Mouse (Mus musculus): Measurements from ENCODE around the gene Gm20388.

Gm20388 gene

DNA sequence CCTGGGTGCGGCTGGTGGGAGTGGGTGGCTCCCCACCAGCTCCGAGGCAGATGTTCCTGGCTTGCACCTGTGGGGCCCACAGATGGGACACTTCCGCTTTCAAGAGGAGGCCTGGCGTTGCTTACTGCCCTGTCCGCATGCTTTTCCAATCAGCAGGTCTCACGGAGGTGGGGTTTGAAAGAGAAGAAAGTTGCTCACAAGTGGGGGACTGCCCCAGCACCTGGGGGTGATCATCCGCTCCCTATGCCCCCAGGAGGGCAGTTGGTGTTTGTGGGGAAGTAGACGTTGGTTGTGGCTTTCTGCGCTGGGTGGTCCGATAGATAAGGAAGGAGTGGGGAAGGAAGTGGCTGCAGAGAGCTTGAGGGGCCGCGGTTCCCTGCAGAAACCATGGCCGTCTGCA, 2790.0 kb downstream of the Gm20388 start:
- DNase-seq = no peak

DNA sequence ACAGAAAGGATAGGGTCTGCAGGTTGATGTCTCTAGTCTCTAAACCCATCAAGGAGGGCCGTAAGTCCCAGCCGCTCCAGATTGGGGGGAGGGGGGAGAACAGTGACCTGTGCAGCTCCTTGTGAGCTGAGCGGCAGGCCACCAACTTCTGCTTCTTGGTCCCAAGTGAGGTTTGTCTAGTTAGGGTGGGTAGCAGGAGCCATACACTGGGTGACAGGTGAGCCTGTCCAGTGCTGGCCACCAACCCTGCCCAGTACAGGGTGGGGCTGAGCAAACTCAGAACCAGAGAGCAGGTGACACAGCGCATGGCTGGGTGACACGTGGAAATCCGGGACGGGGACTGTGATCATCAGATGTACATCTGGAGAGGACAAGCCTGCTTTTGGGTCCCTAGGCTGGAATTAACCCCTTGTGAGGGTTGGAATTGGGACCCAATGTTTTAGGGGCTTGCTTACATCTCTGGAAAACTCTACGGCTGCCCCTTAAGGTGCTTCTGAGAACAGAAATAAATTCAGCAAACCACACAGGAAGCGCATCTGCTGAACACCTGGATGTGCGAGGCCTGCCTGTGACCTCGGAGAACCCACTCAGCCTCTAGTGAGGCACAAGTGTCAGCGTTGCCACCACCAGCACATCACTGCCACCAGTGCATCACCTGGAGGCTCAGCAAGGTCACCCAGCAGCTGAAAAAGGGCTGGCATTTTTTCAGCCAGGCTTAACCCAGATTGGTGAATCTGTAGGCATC, 2791.0 kb downstream of the Gm20388 start:
- DNase-seq = no peak

DNA sequence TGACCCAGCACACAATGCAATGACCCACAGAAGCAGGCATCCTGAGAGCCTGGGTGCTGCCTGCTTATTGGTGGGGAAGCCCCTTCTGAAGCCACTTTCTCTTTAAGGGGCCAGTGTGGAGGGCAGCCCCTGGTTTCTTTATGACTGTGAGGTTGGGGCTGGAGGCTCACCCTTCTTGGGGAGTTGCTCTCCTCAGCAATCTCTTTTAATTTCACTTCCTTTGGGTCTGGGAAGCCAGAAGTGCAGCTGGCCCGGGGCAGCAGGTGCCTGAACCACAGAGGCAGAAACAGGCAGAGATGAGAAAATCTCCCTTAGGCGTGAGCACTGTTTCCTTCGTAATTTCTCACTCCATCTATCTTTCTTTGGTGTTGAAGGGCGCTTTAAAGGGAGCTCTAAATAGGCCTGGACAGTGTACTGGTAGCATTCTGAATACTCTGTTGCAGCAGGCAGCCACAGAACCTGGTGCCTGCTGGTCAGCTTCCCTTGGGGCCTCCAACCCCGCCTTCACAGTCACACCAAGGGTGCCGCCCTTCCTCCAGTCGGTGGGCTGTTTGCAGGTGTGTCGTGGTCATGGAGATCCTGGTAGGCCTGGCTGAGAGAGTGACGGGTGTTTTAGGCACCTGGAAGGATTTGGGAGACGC, 2791.8 kb downstream of the Gm20388 start:
- no peak for DNase-seq

DNA sequence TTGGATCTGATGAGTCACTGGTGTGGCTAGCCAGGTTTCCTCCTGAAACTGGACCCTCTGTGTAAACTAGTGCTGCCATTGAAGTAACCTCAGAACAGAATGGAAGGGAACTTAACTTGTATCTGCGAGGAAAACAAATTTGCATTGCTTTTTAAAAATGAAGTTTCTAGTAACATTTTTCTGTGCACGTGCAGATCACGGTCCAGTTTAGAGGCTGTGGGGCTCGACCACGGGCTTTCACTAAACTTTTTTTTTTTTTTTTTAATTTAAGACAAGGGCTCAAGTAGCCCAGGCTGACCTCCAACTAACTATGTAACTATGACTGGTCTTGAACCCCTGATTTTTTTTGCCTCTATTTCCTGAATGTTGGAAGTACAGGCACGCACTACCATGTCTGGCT, 2792.3 kb downstream of the Gm20388 start:
- no peak for DNase-seq

DNA sequence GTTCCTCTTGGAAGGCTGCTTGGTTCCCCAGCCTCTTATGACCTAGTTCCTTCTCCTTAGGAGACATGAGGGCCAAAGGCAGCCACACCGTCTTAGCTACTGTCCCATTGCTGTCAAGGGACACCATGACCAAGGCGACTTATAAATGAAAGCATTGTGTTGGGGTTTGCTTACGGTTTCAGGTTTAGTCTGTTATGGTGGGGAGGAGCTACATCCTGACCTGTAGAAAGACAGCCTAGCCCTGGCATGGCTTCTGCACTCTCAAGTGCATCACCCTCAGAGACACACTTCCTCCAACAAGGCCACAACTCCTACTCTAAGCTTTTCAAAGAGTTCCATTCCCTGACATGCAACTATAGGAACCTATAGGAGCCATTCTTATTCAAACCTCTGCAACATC, 2794.0 kb downstream of the Gm20388 start:
- DNase-seq = no peak

DNA sequence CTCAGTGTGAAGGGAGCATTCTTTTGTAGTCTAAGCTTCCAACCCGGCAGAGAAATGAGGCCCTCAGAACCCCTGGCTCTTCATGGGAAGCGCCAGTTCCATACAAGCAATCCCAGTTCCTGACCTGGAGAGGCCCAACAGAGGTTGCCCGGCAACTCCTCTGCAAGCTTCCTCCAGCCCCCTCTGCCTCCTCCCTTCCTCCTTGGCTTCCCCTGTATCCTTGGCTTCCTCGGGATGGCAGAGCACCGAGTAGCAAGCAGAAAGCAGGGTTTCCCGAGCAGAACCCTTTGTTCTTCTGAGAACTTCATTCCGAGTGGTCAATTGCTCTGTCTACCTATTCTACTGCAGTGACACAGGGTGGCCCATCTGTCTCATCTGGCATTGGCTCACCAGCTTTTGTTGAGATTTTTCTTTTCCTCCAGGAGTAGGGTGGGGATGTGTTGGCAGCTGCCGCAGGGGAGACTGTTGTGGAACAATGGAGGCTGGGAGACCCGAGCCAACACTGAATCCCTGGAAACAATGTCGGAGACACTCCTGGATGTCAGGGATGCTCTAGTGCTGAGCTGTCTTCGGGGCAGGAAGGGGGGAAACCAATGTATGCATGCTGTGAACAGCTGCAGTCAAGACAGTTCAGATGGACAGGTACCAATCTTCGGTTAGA, 2795.4 kb downstream of the Gm20388 start:
- no peak for DNase-seq

DNA sequence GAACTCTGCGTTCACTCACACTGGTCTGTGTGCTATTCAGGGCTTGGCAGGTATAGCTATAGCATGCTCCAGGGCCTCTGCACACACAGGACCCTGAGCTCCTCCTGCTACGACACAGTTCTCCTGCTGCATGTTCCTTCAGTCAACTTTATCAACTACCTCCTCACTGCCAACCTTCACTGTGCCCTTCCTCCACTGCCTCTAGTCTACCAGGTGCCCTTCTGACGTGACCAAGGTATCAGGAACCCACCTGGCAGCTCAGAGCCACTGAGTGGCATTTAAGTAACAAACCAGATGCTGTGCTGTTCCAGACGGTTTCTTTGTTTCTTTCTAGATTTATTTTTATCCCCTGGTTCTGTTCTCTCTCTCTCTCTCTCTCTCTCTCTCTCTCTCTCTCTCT, 2796.5 kb downstream of the Gm20388 start:
- DNase-seq = no peak

DNA sequence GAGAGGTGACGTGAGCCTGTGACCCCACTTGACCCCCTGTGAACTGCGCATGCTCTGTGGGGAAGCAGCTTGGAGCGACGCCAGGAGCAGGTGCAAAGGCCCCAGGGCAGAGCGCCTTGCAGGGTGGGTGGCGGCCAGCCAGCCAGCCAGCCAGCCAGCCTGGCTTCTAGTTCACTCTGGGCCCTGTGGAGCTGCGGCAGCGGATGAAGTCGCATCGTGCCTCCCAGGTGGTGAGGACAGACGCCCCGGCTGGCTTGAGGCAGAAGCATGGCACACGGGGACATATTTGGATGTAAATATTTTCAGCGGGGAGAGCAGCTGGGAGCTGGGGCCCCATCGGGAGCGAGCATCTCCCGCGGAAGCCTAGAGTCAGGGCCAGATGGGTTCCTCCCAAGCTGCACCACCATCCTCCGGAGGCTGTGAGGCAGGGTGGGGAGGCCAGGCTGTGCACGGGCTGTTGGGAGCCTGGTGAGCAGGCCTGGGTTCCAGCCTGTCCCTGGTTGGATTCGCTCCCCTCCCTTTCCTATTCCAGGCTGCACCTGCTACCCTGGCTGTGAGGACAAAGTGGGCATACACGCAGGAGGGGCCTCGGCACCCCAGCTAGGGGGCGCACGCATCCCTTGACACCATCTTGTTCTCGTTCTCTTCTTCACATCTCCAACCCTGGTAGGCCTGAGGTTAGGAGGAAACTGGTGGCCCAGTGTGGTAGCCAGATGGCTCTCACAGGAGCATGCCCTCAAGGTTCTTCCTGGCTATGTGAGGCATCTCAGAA, 2798.9 kb downstream of the Gm20388 start:
- peak; percentile 34 for DNase-seq

DNA sequence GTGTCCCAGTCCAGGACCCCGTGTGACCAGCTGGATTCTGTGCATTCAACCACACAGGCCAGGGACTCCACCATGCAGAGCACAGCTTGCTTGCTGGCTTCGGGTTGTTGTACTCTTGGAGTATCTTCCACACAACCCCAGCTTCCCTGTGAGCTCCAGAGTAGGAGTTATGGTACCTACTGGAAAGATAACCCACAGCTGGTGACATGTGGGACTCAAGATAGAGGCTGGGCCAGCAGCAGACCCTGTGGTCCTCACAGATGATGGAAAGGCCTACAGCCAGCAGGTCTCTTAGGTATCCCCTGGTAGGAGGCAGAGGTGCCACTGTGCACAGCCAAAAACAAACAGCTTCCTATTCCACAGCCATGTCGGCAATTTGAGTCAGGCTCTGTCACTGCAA, 2800.8 kb downstream of the Gm20388 start:
- no peak for DNase-seq

DNA sequence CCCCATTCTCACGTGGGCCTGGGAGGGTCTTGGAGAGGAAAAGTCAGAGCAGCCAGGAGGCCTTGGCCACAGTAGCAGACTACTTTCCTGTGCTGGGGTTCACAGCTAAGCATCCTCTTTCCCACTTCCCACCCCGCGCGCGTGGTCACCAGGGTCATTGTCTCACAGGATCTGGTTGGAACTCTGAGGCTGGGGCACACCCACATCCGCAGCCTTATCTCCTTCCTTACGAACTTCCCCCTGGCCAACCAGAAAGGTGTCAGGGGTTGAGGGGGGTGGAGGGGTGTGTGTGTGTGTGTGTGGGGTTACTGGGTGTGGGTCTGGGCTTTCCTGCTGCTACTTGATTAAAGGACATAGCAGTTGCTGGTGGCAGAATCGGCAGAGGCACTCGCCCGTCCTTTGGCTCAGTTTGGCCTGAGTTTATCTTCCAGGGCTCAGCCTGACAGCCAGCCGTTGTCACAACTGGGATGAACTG, 2801.3 kb downstream of the Gm20388 start:
- peak; percentile 74 for DNase-seq

DNA sequence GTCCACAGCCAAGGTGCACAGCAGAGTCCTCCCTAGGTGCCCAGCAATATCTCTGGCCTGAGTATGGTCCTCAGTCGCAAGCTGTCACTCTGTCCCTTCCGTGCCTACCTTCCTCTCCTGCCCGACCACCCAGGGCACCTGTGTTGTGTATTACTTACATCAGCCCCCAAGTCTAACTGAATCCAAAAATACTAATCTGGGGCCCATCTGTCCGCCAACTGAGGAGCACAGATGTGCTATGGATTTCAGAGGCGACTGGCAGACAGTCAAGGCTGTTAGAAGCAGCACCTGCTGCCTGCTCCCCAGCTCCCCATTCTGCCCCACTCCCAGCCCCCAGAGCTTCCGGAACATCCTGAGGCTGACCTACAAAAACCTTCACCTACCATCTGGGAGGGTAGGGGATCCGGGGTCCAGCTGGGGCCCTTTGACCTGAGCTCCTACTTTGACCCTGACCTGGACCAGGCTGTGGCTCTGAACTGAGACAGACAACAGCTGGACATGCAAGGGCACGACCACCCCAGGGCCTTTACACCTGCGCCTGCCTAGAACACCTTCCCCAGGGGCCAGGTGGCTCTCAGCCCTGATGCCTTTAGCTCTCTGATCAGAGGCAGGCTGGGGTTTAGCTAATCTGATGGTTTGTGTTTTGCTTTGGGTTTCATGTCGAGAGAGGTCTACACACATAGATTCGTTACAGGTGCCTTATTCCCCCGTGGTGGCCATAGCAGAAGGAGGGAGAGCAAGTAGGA, 2801.9 kb downstream of the Gm20388 start:
- DNase-seq = no peak

DNA sequence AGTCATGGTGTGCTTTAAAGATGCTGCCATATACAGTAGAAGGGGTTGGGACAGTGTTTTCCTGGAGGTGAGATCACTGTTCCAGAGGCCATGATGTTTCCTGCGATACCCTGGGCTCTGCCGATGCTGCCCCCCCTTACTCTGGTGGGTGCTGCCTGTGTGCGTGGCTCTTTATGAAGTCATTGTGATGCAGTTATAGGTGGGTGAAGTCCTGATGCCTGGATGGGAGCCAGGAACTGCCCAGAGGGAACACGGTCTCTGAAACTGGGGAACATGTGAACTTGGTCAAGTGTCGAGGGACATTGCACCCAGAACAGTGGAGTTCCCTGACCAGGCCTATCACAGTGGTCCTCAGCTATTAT, 2802.5 kb downstream of the Gm20388 start:
- DNase-seq = no peak

DNA sequence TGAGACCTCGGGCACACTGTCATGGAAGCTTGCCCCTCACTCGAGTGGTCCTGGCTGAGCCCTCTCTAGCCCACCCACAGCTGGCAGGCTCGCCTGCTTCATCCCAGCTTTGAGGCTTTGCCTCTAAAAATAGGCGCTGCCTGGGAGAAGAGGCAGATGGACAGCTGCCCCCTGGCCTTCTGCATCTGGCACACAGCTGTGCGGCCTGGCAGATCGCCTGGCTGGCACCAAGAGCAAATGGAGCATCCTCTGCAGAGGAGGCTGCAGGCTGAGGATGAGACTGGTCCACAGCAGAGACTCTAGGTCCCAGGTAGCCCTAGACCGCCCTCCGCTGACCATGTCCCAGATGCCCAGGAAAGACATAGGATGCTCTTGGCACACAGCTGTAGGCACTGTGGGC, 2805.9 kb downstream of the Gm20388 start:
- no peak for DNase-seq

DNA sequence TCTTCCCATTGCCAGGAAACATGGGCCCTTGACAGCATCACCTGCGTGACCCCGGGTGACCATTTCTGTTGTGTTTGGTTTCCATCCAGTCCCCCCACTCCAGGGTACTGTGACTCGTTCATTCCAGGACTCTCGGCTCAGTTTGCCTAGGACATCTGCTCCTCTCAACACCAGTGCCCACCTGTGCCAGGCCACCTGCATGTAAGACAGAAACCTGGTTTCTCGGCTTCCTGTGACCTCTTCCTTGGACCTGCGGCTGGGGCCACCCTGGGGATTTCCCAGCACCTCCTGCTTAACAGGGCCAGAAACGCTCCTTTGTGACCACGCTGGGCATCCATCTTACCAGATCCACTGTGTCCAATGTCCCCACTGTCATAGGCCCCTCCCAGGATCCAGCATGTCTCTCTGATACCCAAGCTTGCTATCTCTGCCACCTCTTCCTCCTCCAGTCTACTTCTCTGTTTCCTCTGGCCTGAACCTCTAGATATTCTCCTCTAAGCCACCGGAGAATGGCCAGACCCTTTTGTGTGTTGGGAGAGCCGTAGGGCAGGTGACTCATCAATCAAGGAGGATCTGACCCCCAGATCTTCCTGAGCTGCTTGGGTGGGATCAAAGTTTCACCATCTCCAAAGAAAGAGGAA, 2807.3 kb downstream of the Gm20388 start:
- no peak for DNase-seq

DNA sequence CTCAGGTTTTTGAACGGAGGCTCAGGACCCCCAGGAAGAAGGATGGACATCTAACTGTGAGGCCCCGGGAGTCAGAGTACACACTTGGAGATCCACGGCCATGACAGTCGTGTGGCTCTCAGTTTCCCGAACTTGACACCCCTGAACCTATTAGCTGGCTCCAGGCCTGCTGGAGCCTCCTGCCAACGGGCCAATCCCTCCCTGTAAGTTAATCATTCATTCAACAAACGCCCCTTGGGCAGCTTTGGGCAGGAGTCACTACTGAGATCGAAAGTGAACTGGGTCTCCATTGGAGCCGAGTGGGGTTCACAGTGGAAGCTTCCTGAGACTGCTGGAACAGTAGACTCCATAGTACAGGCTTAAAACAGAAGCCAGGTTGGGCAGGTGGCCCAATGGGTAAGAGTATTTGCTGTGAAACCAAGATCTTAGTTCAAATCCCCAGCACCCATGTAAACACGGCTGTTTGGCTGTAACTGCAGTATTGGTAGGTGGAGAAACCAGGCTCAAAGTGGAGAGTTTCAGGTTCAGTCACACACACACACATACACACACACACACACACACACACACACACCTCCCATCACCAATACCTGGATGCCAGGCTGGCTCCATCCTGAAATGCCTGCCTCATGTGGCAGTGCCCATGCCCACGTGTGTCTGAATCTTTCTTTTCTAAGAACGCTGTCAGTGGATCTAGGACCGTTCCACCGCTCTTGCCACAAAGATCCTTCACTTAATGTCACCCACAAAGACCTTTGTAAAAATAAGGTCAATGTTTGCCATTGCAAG, 2808.3 kb downstream of the Gm20388 start:
- DNase-seq = no peak

DNA sequence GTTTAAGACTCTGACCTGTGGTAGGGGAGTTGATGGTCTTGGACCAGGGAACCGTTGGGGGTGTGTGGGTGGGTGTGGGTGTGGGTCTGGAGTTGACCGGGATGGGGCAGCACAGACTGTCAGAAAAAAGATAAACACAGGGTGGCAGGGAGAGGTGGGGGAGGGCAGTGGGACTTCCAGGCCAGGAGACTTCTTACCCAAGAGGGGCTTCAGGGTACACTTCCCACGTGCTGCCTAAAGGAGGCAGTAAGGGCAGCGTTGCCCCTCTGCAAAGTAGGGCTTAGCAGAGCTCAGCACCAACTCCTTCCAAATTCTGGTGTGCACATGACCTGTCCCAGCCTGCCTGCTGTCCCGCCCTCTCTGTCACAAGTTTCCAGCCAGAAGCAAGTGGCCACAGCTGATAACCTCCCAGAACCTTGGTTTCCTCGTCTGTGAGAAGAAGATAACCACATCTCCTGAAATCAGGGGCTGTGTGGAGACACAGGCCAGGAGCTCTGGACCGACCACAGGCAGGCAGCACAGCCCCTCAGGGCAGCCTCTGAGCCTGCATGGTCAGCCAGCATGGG, 2808.9 kb downstream of the Gm20388 start:
- DNase-seq = no peak

DNA sequence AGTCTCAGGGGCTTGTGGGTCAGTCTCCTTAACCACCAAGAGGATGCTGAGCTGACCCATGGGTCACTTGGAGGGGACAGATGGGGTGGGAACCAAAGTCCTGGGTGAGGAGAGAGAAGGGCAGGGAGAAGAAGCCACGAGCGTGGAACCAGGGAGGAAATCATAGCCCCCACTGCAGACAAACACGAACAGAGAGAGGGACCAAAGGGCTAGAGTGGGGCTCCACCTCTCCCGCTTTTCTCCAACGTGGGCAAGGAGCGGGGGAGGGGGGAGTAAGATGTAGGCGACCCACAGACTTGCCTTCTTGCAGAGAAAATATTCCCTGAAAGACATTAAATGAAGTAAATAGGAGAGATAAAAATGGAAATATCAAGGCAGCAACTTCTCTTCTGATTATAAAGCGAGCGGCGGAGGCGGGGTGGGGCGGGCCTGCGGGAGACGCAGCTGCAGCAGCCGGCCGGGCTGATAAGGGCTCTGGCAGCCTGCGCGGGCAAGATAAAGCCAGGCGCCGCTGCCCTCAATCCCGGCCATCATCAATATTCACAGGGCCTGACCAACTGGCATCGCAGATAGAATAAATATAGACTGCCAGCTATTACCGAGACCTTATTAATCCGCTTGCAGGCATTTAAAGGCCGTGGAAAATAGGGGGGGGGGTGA, 2809.6 kb downstream of the Gm20388 start:
- DNase-seq = peak; percentile 53

DNA sequence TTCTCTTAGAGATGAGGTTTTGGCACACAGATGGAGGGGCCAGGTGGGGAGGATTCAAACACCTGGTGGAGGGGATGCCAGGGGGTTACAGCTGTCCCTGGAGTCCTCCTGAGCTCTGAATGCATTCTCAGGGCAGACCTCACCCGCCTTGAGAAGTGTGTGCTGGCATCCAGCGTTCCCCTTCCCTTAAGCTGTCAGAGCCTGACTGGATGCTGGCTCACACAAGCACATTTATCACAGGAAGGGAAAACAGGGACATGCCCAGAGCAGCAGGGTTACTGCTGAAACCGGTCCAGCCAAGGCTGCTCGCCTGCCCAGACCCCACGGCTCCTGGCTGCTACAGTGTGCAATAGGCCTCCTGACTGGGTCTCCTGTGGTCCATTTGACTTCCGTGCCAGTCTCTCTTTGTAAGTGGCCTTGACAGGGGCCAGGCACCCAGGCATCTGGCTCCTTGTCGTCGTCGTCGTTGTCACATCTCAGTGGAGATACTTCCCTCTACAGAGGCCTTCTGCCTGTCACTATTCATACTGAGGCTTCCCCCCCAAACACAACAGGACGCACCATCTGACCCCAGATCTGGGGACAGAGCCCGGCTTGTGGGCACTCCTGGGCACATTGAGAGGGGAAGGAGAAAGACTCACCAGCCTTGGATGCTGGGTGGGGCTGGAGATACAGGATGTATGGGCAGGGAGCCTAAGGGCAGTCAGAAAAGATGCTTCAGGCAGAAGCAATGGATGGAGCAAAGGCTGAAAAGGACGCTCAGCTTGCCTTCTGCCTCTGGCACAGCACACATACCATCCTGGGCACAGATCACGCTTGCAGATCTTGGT, 2810.4 kb downstream of the Gm20388 start:
- peak; percentile 33 for DNase-seq

DNA sequence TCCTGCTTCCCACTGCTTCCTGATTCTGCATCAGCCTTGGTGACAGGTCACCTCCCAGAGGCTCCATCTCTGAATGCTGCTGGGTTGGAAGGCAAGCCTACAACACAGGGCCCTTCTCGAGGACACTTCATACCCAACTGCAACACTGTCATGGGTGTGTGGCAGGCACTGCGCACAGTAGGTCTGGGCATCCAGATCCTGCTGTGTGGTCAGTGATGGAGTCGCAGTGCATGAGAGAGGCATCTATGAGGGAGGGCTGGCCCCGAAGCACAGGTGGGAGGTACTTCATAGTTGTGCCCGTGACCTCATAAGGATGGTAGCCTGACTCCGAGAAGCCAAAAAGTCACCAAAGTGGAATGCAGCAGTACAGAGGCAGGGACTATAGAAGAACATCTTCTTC, 2814.5 kb downstream of the Gm20388 start:
- no peak for DNase-seq
